Mouse (Mus musculus): ENCODE measurements around the gene Lsamp.

- TF ChIP-seq CTCF (IDR thresholded peaks at IDR 0.05; ENCODE audit: control insufficient read depth, insufficient read depth, insufficient replicate concordance, low read depth, low read length) = no peak
- TF ChIP-seq POLR2A (IDR thresholded peaks at IDR 0.05; ENCODE audit: control insufficient read depth, low read depth, low read length) = no peak
Observed at GRCm38 (mm10) chr16:40008800-40009199, 24.6 kb downstream of the Lsamp start.
